Mouse (Mus musculus): ENCODE data around the gene Rtl5.

DNA sequence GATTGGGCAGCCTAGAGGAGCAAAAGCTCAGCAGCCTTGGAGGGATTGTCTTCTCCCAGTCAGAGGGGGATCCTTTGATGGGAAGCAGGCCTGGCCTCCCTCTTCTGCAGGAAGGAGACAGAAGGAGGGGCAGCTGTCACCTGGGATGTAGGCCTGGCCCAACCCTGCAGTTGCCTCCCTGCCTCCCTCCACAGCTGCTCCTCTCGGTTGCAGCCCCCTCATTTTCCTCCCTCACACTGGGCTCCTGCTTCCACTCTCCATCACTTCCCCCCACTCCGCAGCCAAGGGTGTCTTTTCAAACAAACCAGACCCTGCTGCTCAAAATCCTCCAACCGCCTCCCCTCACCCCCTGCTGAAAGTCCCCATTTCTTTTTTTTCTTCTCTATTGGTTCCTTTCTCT lies 52.2 kb downstream of the Rtl5 start:
- TF ChIP-seq GATA1 (IDR thresholded peaks at IDR 0.05; ENCODE audit: low read length) = no peak
- no peak for TF ChIP-seq TAL1 (IDR thresholded peaks at IDR 0.05; ENCODE audit: low read length)

Measured in erythroblast, embryonic 14.5 days (primary cell).